Mouse (Mus musculus) kidney, embryonic 14.5 days (tissue): ENCODE measurements around the gene Muc13. TPM values are rescaled to one million over a fixed set of nuclear protein-coding genes. Genes with fewer than 3 reads are reported as not detected.

Source experiments
- ATAC-seq: fragments of 200-750 bp; cut with Nextera tagmentation; 2 replicates; pipeline ENCODE4 v1.8.0; 2017; ENCODE audit warnings: moderate number of reproducible peaks, mild to moderate bottlenecking, moderate TSS enrichment, moderate library complexity; ENCODE audit not compliant: low FRiP score, low TSS enrichment
- H3K27ac ChIP-seq: fragments of 300-500 bp; sonication (generic); 2 replicates; pipeline ENCODE4 v1.5.1; 2014; ENCODE audit warnings: low read depth, mild to moderate bottlenecking, low read length, moderate library complexity, mixed read lengths
- H3K27me3 ChIP-seq: fragments of 300-500 bp; sonication (generic); 2 replicates; pipeline ENCODE4 v1.6.1; 2014; ENCODE audit warnings: mild to moderate bottlenecking, low read length; ENCODE audit not compliant: control insufficient read depth, insufficient read depth
- H3K36me3 ChIP-seq: fragments of 300-500 bp; sonication (generic); 2 replicates; pipeline ENCODE4 v1.6.1; 2014; ENCODE audit warnings: low read length, mixed read lengths; ENCODE audit not compliant: control insufficient read depth, insufficient read depth
- H3K4me1 ChIP-seq: fragments of 300-500 bp; sonication (generic); 2 replicates; pipeline ENCODE4 v1.6.1; 2014; ENCODE audit warnings: low read length, mixed read lengths; ENCODE audit not compliant: control insufficient read depth, insufficient read depth
- H3K4me2 ChIP-seq: fragments of 300-500 bp; sonication (generic); replicated peaks from 2 replicates; pipeline ENCODE4 v1.6.1; 2014; ENCODE audit warnings: low read depth, mild to moderate bottlenecking, low read length
- H3K4me3 ChIP-seq: fragments of 300-500 bp; sonication (generic); 2 replicates; pipeline ENCODE4 v1.5.1; 2014; ENCODE audit warnings: mild to moderate bottlenecking, low read length
- H3K9ac ChIP-seq: fragments of 300-500 bp; sonication (generic); 2 replicates; pipeline ENCODE4 v1.6.1; 2014; ENCODE audit warnings: low read depth, mild to moderate bottlenecking, low read length, moderate library complexity
- H3K9me3 ChIP-seq: fragments of 300-500 bp; sonication (generic); 2 replicates; pipeline ENCODE4 v1.6.1; 2016; ENCODE audit warnings: low read length; ENCODE audit not compliant: control insufficient read depth
- WGBS: fragments of 180-500 bp; shearing (Covaris S2); extraction: QIAGEN DNeasy Blood & Tissue Kit; methylation state at CpG from one replicate; pipeline ENCODE4 v1.1.7; 2014; 5-methylcytosine and 5-hydroxymethylcytosine counted together
- polyA plus RNA-seq: library from polyadenylated mRNA; unstranded; fragments of >200 nt; fragmentation: Nextera tagmentation; extraction: Ambion mirVana; gene quantifications from 2 replicates; pipeline ENCODE4 v1.2.1, GENCODE M21; 2014

Muc13 gene
- polyA plus RNA-seq, 1 experiment from 2014 or later = 0.09 TPM

DNA sequence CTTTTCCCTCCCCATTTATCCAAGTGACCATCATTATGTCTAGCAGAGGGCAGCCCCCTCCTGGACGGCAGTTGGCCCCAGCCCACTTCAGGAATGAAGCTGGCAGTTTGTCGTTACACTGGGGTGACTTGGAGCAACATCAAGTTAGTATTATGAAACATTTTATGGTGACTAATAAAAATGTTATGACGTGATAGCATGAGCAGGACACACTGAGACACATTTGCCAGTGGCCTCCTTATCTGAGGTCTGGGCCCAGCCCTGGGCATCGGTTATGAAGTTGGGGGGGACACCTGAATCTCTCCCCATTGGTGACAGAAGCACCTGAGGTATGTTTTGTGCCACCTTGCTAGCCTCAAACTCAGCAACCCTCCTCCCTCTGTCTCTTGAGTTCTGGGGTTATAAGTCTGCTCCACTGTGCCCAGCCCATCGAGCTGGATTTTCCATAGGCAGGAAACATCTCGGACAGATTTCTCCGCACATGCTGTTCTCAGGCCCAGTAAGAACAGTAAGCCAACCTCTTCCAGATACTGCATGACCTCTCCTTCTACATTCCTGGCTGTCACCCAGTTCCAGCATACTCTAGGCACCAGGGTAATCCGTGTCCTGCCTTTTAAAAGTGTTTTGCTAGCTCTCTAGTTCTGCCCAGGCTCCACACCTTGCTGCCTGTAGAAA lies 40.8 kb upstream of the Muc13 start:
- H3K9me3 ChIP-seq = no peaks in the 10 kb centered on the region
- WGBS = 84% methylated on average over 8 of the region's 8 CpGs

GRCm38 (mm10) chr16:33755293-33755692 lies 38.5 kb upstream of the Muc13 start:
- 0 out of 2 replicates have a peak, but pooled peaks cover 7% of the 10 kb centered on the region for H3K36me3 ChIP-seq
- no peak overlapping the region for H3K4me3 ChIP-seq
- no peak overlapping the region for H3K4me2 ChIP-seq
- H3K4me1 ChIP-seq = no peaks in the 10 kb centered on the region
- H3K9ac ChIP-seq = no peak overlapping the region
- no peak overlapping the region for H3K27ac ChIP-seq
- H3K9me3 ChIP-seq = no peaks in the 10 kb centered on the region
- no peaks in the 10 kb centered on the region for H3K27me3 ChIP-seq
- no peak for ATAC-seq
- 83% methylated on average over 8 of the region's 8 CpGs for WGBS

More for the DNA sequence above, 40.8 kb upstream of the Muc13 start:
- H3K36me3 ChIP-seq = 0 out of 2 replicates have a peak, but pooled peaks cover 11% of the 10 kb centered on the region
- no peak overlapping the region for H3K9ac ChIP-seq
- H3K4me3 ChIP-seq = no peak overlapping the region
- no peak overlapping the region for H3K27ac ChIP-seq
- H3K4me1 ChIP-seq = no peaks in the 10 kb centered on the region
- no peaks in the 10 kb centered on the region for H3K27me3 ChIP-seq
- no peak for ATAC-seq
- no peak overlapping the region for H3K4me2 ChIP-seq

- Histone ChIP-seq H3K4me1 (no peaks in the 10 kb centered on the region), H3K4me3 (no peak overlapping the region), H3K27me3 (no peaks in the 10 kb centered on the region), H3K4me2 (no peak overlapping the region), H3K9me3 (no peaks in the 10 kb centered on the region), H3K9ac (no peak overlapping the region), H3K36me3 (peaks cover 8% of the 10 kb centered on the region; the same call in 1 of the 2 replicates), H3K27ac (no peak overlapping the region)
- no peak for ATAC-seq
- 75% methylated on average over 16 of the region's 16 CpGs for WGBS
Observed at GRCm38 (mm10) chr16:33755961-33756360, 37.9 kb upstream of the Muc13 start.

DNA sequence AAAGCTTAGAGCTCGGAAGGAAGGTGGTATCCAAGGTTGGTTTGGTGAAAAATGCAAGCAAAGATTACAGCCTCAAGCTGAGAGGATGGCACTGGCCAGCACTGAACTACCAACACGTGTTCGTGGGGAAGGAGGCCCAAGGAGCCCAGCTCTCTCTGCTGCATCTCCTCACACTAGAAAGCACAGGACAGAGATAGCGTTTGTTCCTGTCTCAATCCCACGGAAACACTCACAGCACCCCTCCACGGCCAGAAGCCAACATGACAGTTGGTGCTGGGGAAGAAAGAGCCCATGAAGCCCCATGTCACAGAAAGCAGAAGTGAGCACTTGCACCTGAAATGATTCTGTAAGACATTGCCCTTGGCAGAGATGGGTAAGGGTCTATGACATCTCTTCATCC lies 37.4 kb upstream of the Muc13 start:
- Histone ChIP-seq H3K27me3 (no peaks in the 10 kb centered on the region), H3K9me3 (no peaks in the 10 kb centered on the region), H3K4me1 (no peaks in the 10 kb centered on the region), H3K36me3 (peaks cover 11% of the 10 kb centered on the region; the same call in 1 of the 2 replicates), H3K4me3 (no peak overlapping the region), H3K27ac (no peak overlapping the region), H3K4me2 (no peak overlapping the region), H3K9ac (no peak overlapping the region)
- ATAC-seq = no peak
- 70% methylated on average over 6 of the region's 6 CpGs for WGBS

- ATAC-seq = no peak
- Histone ChIP-seq H3K4me1 (no peaks in the 10 kb centered on the region), H3K27ac (no peak overlapping the region), H3K4me2 (no peak overlapping the region), H3K36me3 (peaks cover 5% of the 10 kb centered on the region; the same call in 1 of the 2 replicates), H3K9me3 (no peaks in the 10 kb centered on the region), H3K27me3 (no peaks in the 10 kb centered on the region), H3K9ac (no peak overlapping the region), H3K4me3 (no peak overlapping the region)
- WGBS = 95% methylated on average over 7 of the region's 7 CpGs
Observed at GRCm38 (mm10) chr16:33759207-33759606, 34.6 kb upstream of the Muc13 start.

DNA sequence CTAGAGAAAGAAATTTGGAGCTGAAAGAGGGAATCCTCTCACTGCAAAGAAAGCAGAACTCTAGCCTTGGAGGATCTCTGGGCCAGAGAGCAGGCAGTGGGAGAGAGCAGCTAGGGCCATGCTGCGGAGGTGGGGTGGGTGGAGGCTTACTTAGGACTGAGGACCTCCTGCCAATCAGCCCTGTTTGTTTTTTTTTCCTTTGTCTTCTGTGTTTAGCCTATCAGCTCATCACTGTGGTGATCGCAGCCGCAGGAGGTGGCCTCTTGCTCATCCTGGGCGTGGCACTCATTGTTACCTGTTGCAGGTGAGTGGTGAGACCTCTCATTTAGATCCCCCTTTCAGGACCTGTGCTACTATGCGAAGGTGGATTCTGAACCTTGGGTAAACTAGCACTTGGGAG lies 33.3 kb upstream of the Muc13 start:
- no peak for ATAC-seq
- Histone ChIP-seq H3K4me3 (no peak overlapping the region), H3K27me3 (no peaks in the 10 kb centered on the region), H3K4me1 (no peaks in the 10 kb centered on the region), H3K9ac (no peak overlapping the region), H3K36me3 (peaks cover 4% of the 10 kb centered on the region; the same call in 1 of the 2 replicates), H3K27ac (no peak overlapping the region), H3K9me3 (no peaks in the 10 kb centered on the region), H3K4me2 (no peak overlapping the region)
- 60% methylated on average over 5 of the region's 5 CpGs for WGBS

DNA sequence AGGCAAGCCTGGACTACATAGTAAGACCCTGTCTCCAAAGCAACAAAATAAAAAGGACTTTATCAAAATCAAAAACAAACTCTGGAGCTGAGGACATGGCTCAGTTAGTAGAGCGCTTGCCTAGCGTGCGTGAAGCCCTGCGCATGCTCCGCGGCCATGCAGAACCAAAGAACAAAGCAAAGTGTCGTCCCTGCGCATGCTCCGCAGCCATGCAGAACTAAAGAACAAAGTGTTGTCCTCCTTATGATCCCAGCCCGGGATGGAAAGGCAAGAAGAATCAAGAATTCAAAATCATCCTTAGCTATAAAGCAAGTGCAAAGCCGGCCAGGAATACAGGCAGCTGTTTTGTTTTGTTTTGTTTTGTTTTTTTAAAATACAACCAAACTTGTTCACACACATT lies 32.8 kb upstream of the Muc13 start:
- Histone ChIP-seq H3K4me2 (no peak overlapping the region), H3K27me3 (no peaks in the 10 kb centered on the region), H3K36me3 (peaks cover 4% of the 10 kb centered on the region; the same call in 1 of the 2 replicates), H3K4me3 (no peak overlapping the region), H3K9ac (no peak overlapping the region), H3K9me3 (no peaks in the 10 kb centered on the region), H3K27ac (no peak overlapping the region), H3K4me1 (no peaks in the 10 kb centered on the region)
- ATAC-seq = no peak
- 73% methylated on average over 11 of the region's 11 CpGs for WGBS

- Histone ChIP-seq H3K9me3 (no peaks in the 10 kb centered on the region), H3K27ac (no peak overlapping the region), H3K4me3 (no peak overlapping the region), H3K4me1 (no peaks in the 10 kb centered on the region), H3K36me3 (peaks cover 4% of the 10 kb centered on the region; the same call in 1 of the 2 replicates), H3K27me3 (no peaks in the 10 kb centered on the region), H3K4me2 (no peak overlapping the region), H3K9ac (no peak overlapping the region)
- WGBS = 51% methylated on average over 12 of the region's 12 CpGs
- peak; percentile 32; the same call in 1 of the 2 replicates for ATAC-seq
Observed at GRCm38 (mm10) chr16:33764501-33765193, 29.2 kb upstream of the Muc13 start.

- Histone ChIP-seq H3K4me1 (no peaks in the 10 kb centered on the region), H3K4me3 (no peak overlapping the region), H3K9me3 (no peaks in the 10 kb centered on the region), H3K9ac (no peak overlapping the region), H3K36me3 (peaks cover 4% of the 10 kb centered on the region; the same call in 1 of the 2 replicates), H3K4me2 (no peak overlapping the region), H3K27me3 (no peaks in the 10 kb centered on the region), H3K27ac (no peak overlapping the region)
- 97% methylated on average over 2 of the region's 2 CpGs for WGBS
- ATAC-seq = no peak
Observed at GRCm38 (mm10) chr16:33765477-33765876, 28.4 kb upstream of the Muc13 start.
